Mouse (Mus musculus) embryonic fibroblast, embryonic 13.5 days (primary cell): ENCODE results near the gene Usp28.

Experiments used
- CTCF ChIP-seq: IDR thresholded peaks from 2 replicates; pipeline ENCODE4 v1.5.1; 2011; ENCODE audit warnings: mild to moderate bottlenecking, control low read depth, low read length, moderate library complexity, borderline replicate concordance; ENCODE audit not compliant: insufficient read depth
- POLR2A ChIP-seq: IDR thresholded peaks from 2 replicates; pipeline ENCODE4 v1.6.1; 2011; ENCODE audit warnings: low read depth, mild to moderate bottlenecking, control low read depth, low read length, moderate library complexity

DNA sequence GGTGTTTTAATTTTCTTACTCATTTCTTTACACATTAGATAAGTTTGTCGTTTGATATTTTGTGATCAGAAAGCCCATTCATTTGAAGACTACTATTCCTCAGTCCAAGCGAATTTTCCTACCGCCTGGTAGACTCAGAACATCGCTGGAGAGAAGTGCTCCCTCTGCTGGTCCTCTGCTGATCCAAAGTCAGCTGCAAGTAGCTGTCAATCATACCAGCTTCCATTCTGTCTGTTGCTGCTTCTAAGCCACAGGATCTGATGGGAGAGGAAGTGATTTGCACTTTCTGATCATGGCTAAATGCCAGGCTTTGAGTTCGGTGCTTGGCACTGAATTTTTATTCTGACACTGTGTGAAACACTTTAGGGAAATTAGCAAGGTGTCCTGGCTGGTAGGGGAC, 66.2 kb downstream of the Usp28 start:
- peak; percentile 66; the same call in 1 of the 2 replicates for TF ChIP-seq CTCF
- TF ChIP-seq POLR2A: no peak
